Mouse (Mus musculus): Measurements from ENCODE around the gene Man2b1.

DNA sequence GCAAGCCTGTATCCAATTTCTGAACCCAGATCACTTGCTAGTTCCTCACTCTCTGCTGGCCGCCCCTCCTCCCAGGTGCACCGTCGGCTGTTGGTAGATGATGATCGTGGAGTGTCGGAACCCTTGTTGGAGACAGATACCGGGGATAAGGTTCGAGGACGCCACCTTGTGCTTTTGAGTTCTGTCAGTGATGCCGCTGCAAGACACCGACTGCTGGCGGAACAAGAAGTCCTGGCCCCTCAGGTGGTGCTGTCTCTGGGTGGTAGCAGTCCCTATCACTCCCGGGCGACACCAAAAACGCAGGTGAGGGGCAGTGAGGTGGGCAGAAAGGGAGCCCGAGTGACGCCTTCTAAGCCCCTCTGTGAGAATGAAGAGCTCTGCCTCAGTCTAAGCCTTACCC, 13.1 kb downstream of the Man2b1 start:
- no peak for TF ChIP-seq CTCF (IDR thresholded peaks at IDR 0.05; ENCODE audit: control insufficient read depth, insufficient read depth, low read length)
- TF ChIP-seq POLR2A (IDR thresholded peaks at IDR 0.05; ENCODE audit: borderline replicate concordance, control insufficient read depth, low read depth, low read length), result no peak
